Comparison of ENCODE assay signal across 26 mouse cellular contexts in the genomic region with DNA sequence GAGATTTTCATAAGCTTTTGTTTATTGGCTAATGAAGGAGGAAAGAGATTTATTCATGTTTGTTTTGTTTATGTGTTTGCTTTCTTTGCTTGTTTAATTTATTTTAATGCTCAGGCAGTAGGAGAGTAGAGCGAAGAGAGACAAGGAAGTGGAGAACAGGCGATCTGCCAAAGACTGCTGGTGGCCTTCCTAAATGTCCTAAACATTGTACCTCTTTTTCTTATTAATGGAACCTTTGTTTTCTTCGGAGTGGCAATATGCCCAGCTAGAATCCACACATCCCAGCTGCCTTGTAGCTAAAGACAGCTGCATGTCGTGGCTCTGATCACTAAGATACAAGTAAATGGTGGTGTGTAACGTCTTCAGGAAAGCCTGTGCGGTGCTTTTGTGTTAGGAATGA. TPM values are rescaled to one million over a fixed set of nuclear protein-coding genes. Genes with fewer than 3 reads are reported as not detected.
"Had no signal": no experiment of that assay in that cellular context is flagged by ENCODE, and none has a peak within 500 bp of the region (broad histone marks: within the 10 kb centered on the region; RNA-seq: fewer than 3 reads in every experiment).

No protein-coding gene starts in this region.

- H3K4me1 ChIP-seq: liver, embryonic 12.5 days; midbrain, embryonic 10.5 days; midbrain, embryonic 12.5 days; neural tube, embryonic 13.5 days; neural tube, embryonic 15.5 days had no signal

- ATAC-seq: liver, embryonic 12.5 days had no signal

- H3K27me3 ChIP-seq: liver, embryonic 12.5 days; midbrain, embryonic 12.5 days; neural tube, embryonic 15.5 days had no signal

- H3K9ac ChIP-seq: liver, embryonic 12.5 days; liver, embryonic 14.5 days; lung, embryonic 15.5 days; midbrain, embryonic 12.5 days; neural tube, embryonic 13.5 days; neural tube, embryonic 15.5 days had no signal

- H3K36me3 ChIP-seq: liver, embryonic 12.5 days; lung, embryonic 15.5 days; midbrain, embryonic 10.5 days; midbrain, embryonic 12.5 days; neural tube, embryonic 13.5 days; neural tube, embryonic 15.5 days had no signal

- DNase-seq: lung, postnatal 10 days; lung, postnatal 4 days; midbrain, embryonic 14.5 days; retina, postnatal 1 day; right cerebral cortex, adult 18-20 months; right cerebral cortex, postnatal 25 days; right cerebral cortex, postnatal 4 days; spleen, adult 18-20 months; thymus, adult 18-20 months; thymus, postnatal 14 days; thymus, postnatal 36 days had no signal

- H3K9me3 ChIP-seq: liver, embryonic 12.5 days; lung, embryonic 15.5 days; midbrain, embryonic 10.5 days; midbrain, embryonic 12.5 days; neural tube, embryonic 13.5 days; neural tube, embryonic 15.5 days had no signal

- H3K4me2 ChIP-seq: liver, embryonic 12.5 days; lung, embryonic 15.5 days; midbrain, embryonic 12.5 days; neural tube, embryonic 13.5 days; neural tube, embryonic 15.5 days had no signal

- H3K4me3 ChIP-seq: liver, embryonic 12.5 days; lung, embryonic 15.5 days; midbrain, embryonic 10.5 days; midbrain, embryonic 12.5 days; myocyte; neural tube, embryonic 13.5 days; neural tube, embryonic 15.5 days had no signal

- H3K27ac ChIP-seq: liver, embryonic 12.5 days; liver, embryonic 14.5 days; lung, embryonic 15.5 days; midbrain, embryonic 10.5 days; midbrain, embryonic 12.5 days; neural tube, embryonic 13.5 days; neural tube, embryonic 15.5 days had no signal

RNA-seq across cellular contexts. Expression of a gene that starts 22.0 kb away (rescaled TPM):
- polyA plus RNA-seq: liver, adult 2 months; liver, embryonic 12.5 days; liver, embryonic 14.5 days; liver, embryonic 16.5 days; lung, embryonic 15.5 days; midbrain, embryonic 10.5 days; midbrain, embryonic 12.5 days; midbrain, embryonic 14.5 days; myocyte; neural tube, embryonic 11.5 days; neural tube, embryonic 13.5 days; neural tube, embryonic 15.5 days; small intestine, adult 2 months; stomach, embryonic 14.5 days; stomach, embryonic 16.5 days; thymus, postnatal 0 days had no signal

RNA-seq across cellular contexts. Expression of a gene that starts 25.1 kb away (rescaled TPM):
- polyA plus RNA-seq: liver, adult 2 months; liver, embryonic 12.5 days; liver, embryonic 14.5 days; liver, embryonic 16.5 days; lung, embryonic 15.5 days; midbrain, embryonic 10.5 days; midbrain, embryonic 12.5 days; midbrain, embryonic 14.5 days; myocyte; neural tube, embryonic 11.5 days; neural tube, embryonic 13.5 days; neural tube, embryonic 15.5 days; small intestine, adult 2 months; stomach, embryonic 14.5 days; stomach, embryonic 16.5 days; thymus, postnatal 0 days had no signal

RNA-seq across cellular contexts. Expression of a gene that starts 28.4 kb away (rescaled TPM):
- polyA plus RNA-seq: liver, adult 2 months; liver, embryonic 12.5 days; liver, embryonic 14.5 days; liver, embryonic 16.5 days; lung, embryonic 15.5 days; midbrain, embryonic 10.5 days; midbrain, embryonic 12.5 days; midbrain, embryonic 14.5 days; myocyte; neural tube, embryonic 11.5 days; neural tube, embryonic 13.5 days; neural tube, embryonic 15.5 days; small intestine, adult 2 months; stomach, embryonic 14.5 days; stomach, embryonic 16.5 days; thymus, postnatal 0 days had no signal

RNA-seq across cellular contexts. Expression of a gene that starts 31.5 kb away (rescaled TPM):
- polyA plus RNA-seq: liver, adult 2 months; liver, embryonic 12.5 days; liver, embryonic 14.5 days; liver, embryonic 16.5 days; lung, embryonic 15.5 days; midbrain, embryonic 10.5 days; midbrain, embryonic 12.5 days; midbrain, embryonic 14.5 days; myocyte; neural tube, embryonic 11.5 days; neural tube, embryonic 13.5 days; neural tube, embryonic 15.5 days; small intestine, adult 2 months; stomach, embryonic 14.5 days; stomach, embryonic 16.5 days; thymus, postnatal 0 days had no signal

RNA-seq across cellular contexts. Expression of a gene that starts 34.7 kb away (rescaled TPM):
- polyA plus RNA-seq: liver, adult 2 months; liver, embryonic 12.5 days; liver, embryonic 14.5 days; liver, embryonic 16.5 days; lung, embryonic 15.5 days; midbrain, embryonic 10.5 days; midbrain, embryonic 12.5 days; midbrain, embryonic 14.5 days; myocyte; neural tube, embryonic 11.5 days; neural tube, embryonic 13.5 days; neural tube, embryonic 15.5 days; small intestine, adult 2 months; stomach, embryonic 14.5 days; stomach, embryonic 16.5 days; thymus, postnatal 0 days had no signal
